ENCODE assay signal across 18 mouse cellular contexts in genomic region chr8:107194786-107195451, GRCm38 (mm10). TPM values are rescaled to one million over a fixed set of nuclear protein-coding genes. Genes with fewer than 3 reads are reported as not detected.
A peak's percentile ranks its signal among the peaks of the same experiment; 100 is the strongest.
DNase-seq lines count a peak whose midpoint lies in the region; ATAC-seq and TF ChIP-seq lines count a peak whose summit lies in the region.
"Had no signal": no experiment of that assay in that cellular context is flagged by ENCODE, and none has a peak within 500 bp of the region (broad histone marks: within the 10 kb centered on the region; RNA-seq: fewer than 3 reads in every experiment).

No protein-coding gene starts in this region.

- H3K9me3 ChIP-seq in intestine, embryonic 16.5 days (ENCODE audit: control insufficient read depth, low read length) = no peaks in the 10 kb centered on the region
- H3K9me3 ChIP-seq: embryonic facial prominence, embryonic 10.5 days; hindbrain, embryonic 10.5 days; limb, embryonic 13.5 days; neural tube, embryonic 15.5 days had no signal

- TF ChIP-seq CTCF in layer of hippocampus, adult 2 months (conservative IDR thresholded peaks at IDR 0.05) = peak; percentile 40
- TF ChIP-seq CTCF in brain, embryonic 14.5 days (IDR thresholded peaks at IDR 0.05; ENCODE audit: borderline replicate concordance, extremely low read depth, insufficient read depth, insufficient read length) = 0 out of 2 replicates have a peak, but pooled peaks have one; percentile 3

- 93% methylated on average over 14 of the region's 14 CpGs for WGBS in intestine, embryonic 16.5 days

- H3K9ac ChIP-seq in intestine, embryonic 16.5 days (ENCODE audit: low read depth, low read length) = no peak overlapping the region
- H3K9ac ChIP-seq: limb, embryonic 13.5 days; neural tube, embryonic 15.5 days had no signal

- no peaks in the 10 kb centered on the region for H3K36me3 ChIP-seq in intestine, embryonic 16.5 days (ENCODE audit: control insufficient read depth, insufficient read depth, low read length)
- H3K36me3 ChIP-seq: embryonic facial prominence, embryonic 10.5 days; hindbrain, embryonic 10.5 days; limb, embryonic 13.5 days; neural tube, embryonic 15.5 days had no signal

- DNase-seq in adrenal gland, adult 2 months = peak; percentile 44
- DNase-seq in adrenal gland, adult 8-10 months = no peak
- DNase-seq in layer of hippocampus, adult 2 months (ENCODE audit: low spot score in 2 of 2) = no peak
- no peak for DNase-seq in layer of hippocampus, adult 18-20 months (ENCODE audit: low spot score in 2 of 2)
- peak; percentile 77 for DNase-seq in 416B (ENCODE audit: low read depth)
- no peak for DNase-seq in brain, embryonic 14.5 days (ENCODE audit: low read depth)
- no peak for DNase-seq in spleen, postnatal 14 days (ENCODE audit: low spot score in 2 of 2)
- DNase-seq: cerebellum, adult 8-10 months; heart, adult 18-20 months; lung, postnatal 14 days had no signal

- H3K4me3 ChIP-seq in layer of hippocampus, adult 2 months = no peak overlapping the region
- no peak overlapping the region for H3K4me3 ChIP-seq in intestine, embryonic 16.5 days (ENCODE audit: low read length)
- H3K4me3 ChIP-seq: embryonic facial prominence, embryonic 10.5 days; hindbrain, embryonic 10.5 days; limb, embryonic 13.5 days; megakaryocyte, embryonic 14.5 days; neural tube, embryonic 15.5 days had no signal

- no peak overlapping the region for H3K4me2 ChIP-seq in intestine, embryonic 16.5 days (ENCODE audit: low read depth, low read length)
- H3K4me2 ChIP-seq: limb, embryonic 13.5 days; neural tube, embryonic 15.5 days had no signal

- no peak for TF ChIP-seq POLR2A in brain, embryonic 14.5 days (IDR thresholded peaks at IDR 0.05; ENCODE audit: borderline replicate concordance, extremely low read depth, insufficient read depth, insufficient read length, poor library complexity, severe bottlenecking)

- H3K4me1 ChIP-seq in intestine, embryonic 16.5 days (ENCODE audit: control insufficient read depth, insufficient read depth, low read length) = peaks cover 9% of the 10 kb centered on the region
- H3K4me1 ChIP-seq: limb, embryonic 13.5 days; megakaryocyte, embryonic 14.5 days had no signal

- no peak overlapping the region for H3K27ac ChIP-seq in layer of hippocampus, adult 2 months
- H3K27ac ChIP-seq in intestine, embryonic 16.5 days (ENCODE audit: low read length) = no peak overlapping the region
- H3K27ac ChIP-seq: embryonic facial prominence, embryonic 10.5 days; hindbrain, embryonic 10.5 days; limb, embryonic 13.5 days; neural tube, embryonic 15.5 days had no signal

- H3K27me3 ChIP-seq in intestine, embryonic 16.5 days (replicated peaks; ENCODE audit: control insufficient read depth, insufficient read depth, low read length) = no peaks in the 10 kb centered on the region
- H3K27me3 ChIP-seq: limb, embryonic 13.5 days; megakaryocyte, embryonic 14.5 days; neural tube, embryonic 15.5 days had no signal

- ATAC-seq in intestine, embryonic 16.5 days = no peak
- ATAC-seq: activated CD4-positive, CD25-positive, alpha-beta regulatory T cell, adult 4 months; midbrain, embryonic 16.5 days had no signal

RNA-seq across cellular contexts. Expression of gene Cyb5b, which starts 44.5 kb away (rescaled TPM):
- 100 to 1,000 TPM; 384 to 492 TPM for total RNA-seq in adrenal gland, adult 2 months (2021)
- 212 and 282 TPM in 2 replicates for polyA plus RNA-seq in adrenal gland, adult 2 months (2012; rRNA removed)
- 100 to 1,000 TPM; 398 to 743 (median 524) TPM for total RNA-seq in adrenal gland, adult 8-10 months (2022)
- 100 to 1,000 TPM; 103 to 104 TPM for total RNA-seq in layer of hippocampus, adult 2 months (2021)
- 100 to 1,000 TPM; 106 to 113 TPM for total RNA-seq in layer of hippocampus, adult 18-20 months (2021)
- 83.6 and 99.0 TPM in 2 replicates for polyA plus RNA-seq in brain, embryonic 14.5 days (2012; rRNA removed)
- polyA plus RNA-seq in intestine, embryonic 16.5 days (2015; fragmentation: Nextera tagmentation; extraction: Ambion mirVana) = 155 and 177 TPM in 2 replicates

Comparison
In these comparisons a context has a peak if more than half of its experiments do, and no peak if none do; other contexts are left out.
1. DNase-seq: peak in adrenal gland, adult 2 months (single experiment) and 416B (single experiment); none in adrenal gland, adult 8-10 months (single experiment), layer of hippocampus, adult 2 months (0 of 2), layer of hippocampus, adult 18-20 months (0 of 2), brain, embryonic 14.5 days (single experiment) and spleen, postnatal 14 days (0 of 2).